Mouse (Mus musculus) adrenal gland, adult (tissue): ENCODE results near the gene Add1.
"Not testable (repeated sequence)": the region's sequence is repeated elsewhere in the genome, so short reads cannot be mapped to it uniquely, and the experiment has no call there.

Experiments
- DNase-seq, 2 experiments: peaks; one replicate each; pipeline ENCODE4 v3.0.0; 2022 to 2023; ENCODE audit warnings: low spot score in 1 of 2; ENCODE audit not compliant: inconsistent age in 2 of 2

Gene Add1

GRCm38 (mm10) chr5:34549483-34550221 is 23.8 kb upstream of the Add1 start:
- DNase-seq: peak; percentile 49 to 78

- no peak for DNase-seq
Measured at GRCm38 (mm10) chr5:34550251-34550650, 23.2 kb upstream of the Add1 start.

GRCm38 (mm10) chr5:34551821-34552220 is 21.6 kb upstream of the Add1 start:
- DNase-seq: peak in 1 of 2 experiments; percentile 45

- DNase-seq: no peak
Measured at GRCm38 (mm10) chr5:34563854-34564253, 9.6 kb upstream of the Add1 start.

GRCm38 (mm10) chr5:34564291-34564690 is 9.2 kb upstream of the Add1 start:
- no peak for DNase-seq

- peak in 1 of 2 experiments; percentile 68 for DNase-seq
Measured at GRCm38 (mm10) chr5:34565545-34566283, 7.8 kb upstream of the Add1 start.

- no peak for DNase-seq
Measured at GRCm38 (mm10) chr5:34571551-34571950, 1.9 kb upstream of the Add1 start.

GRCm38 (mm10) chr5:34572568-34572967 is 896 bp upstream of the Add1 start:
- not testable (repeated sequence) for DNase-seq

- DNase-seq: peak in 1 of 2 experiments; percentile 69
Measured at GRCm38 (mm10) chr5:34574721-34575120, 1.3 kb downstream of the Add1 start.

- no peak for DNase-seq
Measured at GRCm38 (mm10) chr5:34576286-34576685, 2.8 kb downstream of the Add1 start.

GRCm38 (mm10) chr5:34578038-34578655 is 4.7 kb downstream of the Add1 start:
- no peak for DNase-seq

- no peak for DNase-seq
Measured at GRCm38 (mm10) chr5:34579377-34579776, 5.9 kb downstream of the Add1 start.

- DNase-seq: peak; percentile 69 to 87
Measured at GRCm38 (mm10) chr5:34581671-34582313, 8.3 kb downstream of the Add1 start.

- DNase-seq: peak in 1 of 2 experiments; percentile 56
Measured at GRCm38 (mm10) chr5:34582314-34582675, 8.8 kb downstream of the Add1 start.

GRCm38 (mm10) chr5:34585216-34585615 is 11.8 kb downstream of the Add1 start:
- DNase-seq: no peak

- no peak for DNase-seq
Measured at GRCm38 (mm10) chr5:34587881-34588280, 14.4 kb downstream of the Add1 start.

- no peak for DNase-seq
Measured at GRCm38 (mm10) chr5:34590059-34590458, 16.6 kb downstream of the Add1 start.

GRCm38 (mm10) chr5:34590702-34591101 is 17.2 kb downstream of the Add1 start:
- no peak for DNase-seq

GRCm38 (mm10) chr5:34591388-34592004 is 18.0 kb downstream of the Add1 start:
- no peak for DNase-seq

GRCm38 (mm10) chr5:34592224-34592623 is 18.8 kb downstream of the Add1 start:
- not testable (repeated sequence) for DNase-seq

GRCm38 (mm10) chr5:34592666-34593065 is 19.2 kb downstream of the Add1 start:
- no peak for DNase-seq
